Mouse (Mus musculus) heart, embryonic 12.5 days (tissue): ENCODE results near the gene Olfr506. TPM values are rescaled to one million over a fixed set of nuclear protein-coding genes. Genes with fewer than 3 reads are reported as not detected.
"Not testable (repeated sequence)": the region's sequence is repeated elsewhere in the genome, so short reads cannot be mapped to it uniquely, and the experiment has no call there.

Source experiments
- ATAC-seq: fragments of 200-750 bp; cut with Nextera tagmentation; 2 replicates; pipeline ENCODE4 v1.8.0; 2017; ENCODE audit warnings: moderate TSS enrichment, moderate library complexity; ENCODE audit not compliant: insufficient number of reproducible peaks, low FRiP score
- H3K27ac ChIP-seq: fragments of 300-500 bp; sonication (generic); 2 replicates; pipeline ENCODE4 v1.5.1; 2016; ENCODE audit warnings: mild to moderate bottlenecking, moderate library complexity; ENCODE audit not compliant: poor library complexity, severe bottlenecking
- H3K27me3 ChIP-seq: fragments of 300-500 bp; sonication (generic); replicated peaks from 2 replicates; pipeline ENCODE4 v1.6.1; 2016; ENCODE audit warnings: mild to moderate bottlenecking, moderate library complexity
- H3K36me3 ChIP-seq: fragments of 300-500 bp; sonication (generic); 2 replicates; pipeline ENCODE4 v1.6.1; 2016; ENCODE audit warnings: mild to moderate bottlenecking, moderate library complexity
- H3K4me1 ChIP-seq: fragments of 300-500 bp; sonication (generic); replicated peaks from 2 replicates; pipeline ENCODE4 v1.6.1; 2016; ENCODE audit warnings: mild to moderate bottlenecking
- H3K4me2 ChIP-seq: fragments of 300-500 bp; sonication (generic); 2 replicates; pipeline ENCODE4 v1.6.1; 2016; ENCODE audit warnings: mild to moderate bottlenecking, moderate library complexity
- H3K4me3 ChIP-seq: fragments of 300-500 bp; sonication (generic); 2 replicates; pipeline ENCODE4 v1.5.1; 2016; ENCODE audit warnings: mild to moderate bottlenecking
- H3K9ac ChIP-seq: fragments of 300-500 bp; sonication (generic); 2 replicates; pipeline ENCODE4 v1.6.1; 2016; ENCODE audit warnings: mild to moderate bottlenecking, moderate library complexity
- H3K9me3 ChIP-seq: fragments of 300-500 bp; sonication (generic); replicated peaks from 2 replicates; pipeline ENCODE4 v1.6.1; 2016; ENCODE audit warnings: mild to moderate bottlenecking, moderate library complexity
- WGBS: fragments of 180-500 bp; shearing (Covaris S2); methylation state at CpG from one replicate; pipeline ENCODE4 v1.1.7; 2016; 5-methylcytosine and 5-hydroxymethylcytosine counted together
- polyA plus RNA-seq: library from polyadenylated mRNA; unstranded; fragments of >200 nt; fragmentation: Nextera tagmentation; extraction: Ambion mirVana; gene quantifications from 2 replicates; pipeline ENCODE4 v1.2.1, GENCODE M21; 2016

The Olfr506 gene
- polyA plus RNA-seq: 0.05 TPM in 1 of 2 replicates, not detected in the other

- Histone ChIP-seq H3K36me3 (no peaks in the 10 kb centered on the region), H3K9me3 (no peaks in the 10 kb centered on the region), H3K4me1 (no peaks in the 10 kb centered on the region), H3K4me3 (no peak within 1 kb of the TSS), H3K27ac (no peak within 1 kb of the TSS), H3K27me3 (no peaks in the 10 kb centered on the region), H3K4me2 (no peak within 1 kb of the TSS), H3K9ac (no peak within 1 kb of the TSS)
- no peak for ATAC-seq
Measured at GRCm38 (mm10) chr7:108610487-108610886, at the start of gene Olfr506. Gene Olfr506, plus strand, starts transcription at chr7:108610787.

- WGBS: 66% methylated on average over 1 of the region's 1 CpGs
- no peaks in the 10 kb centered on the region for H3K27me3 ChIP-seq
- peaks cover 20% of the 10 kb centered on the region for H3K9me3 ChIP-seq
- H3K9ac ChIP-seq: no peak within 1 kb of the TSS
- H3K4me3 ChIP-seq: no peak within 1 kb of the TSS
- no peak within 1 kb of the TSS for H3K27ac ChIP-seq
- H3K4me2 ChIP-seq: no peak within 1 kb of the TSS
- H3K36me3 ChIP-seq: no peaks in the 10 kb centered on the region
- no peak for ATAC-seq
- H3K4me1 ChIP-seq: no peaks in the 10 kb centered on the region
Measured at GRCm38 (mm10) chr7:108565693-108566092, 44.9 kb upstream of the Olfr506 start, which contains the start of gene Olfr504. Gene Olfr504, minus strand, starts transcription at chr7:108565793.

- Histone ChIP-seq H3K27ac (no peak overlapping the region), H3K4me3 (no peak overlapping the region), H3K4me2 (no peak overlapping the region), H3K36me3 (no peaks in the 10 kb centered on the region), H3K9ac (no peak overlapping the region), H3K4me1 (no peaks in the 10 kb centered on the region), H3K9me3 (peaks cover 9% of the 10 kb centered on the region; the same call in 1 of the 2 replicates), H3K27me3 (no peaks in the 10 kb centered on the region)
- ATAC-seq: no peak
- WGBS: 88% methylated on average over 1 of the region's 1 CpGs
Measured at GRCm38 (mm10) chr7:108589797-108590196, 20.8 kb upstream of the Olfr506 start.

- H3K9me3 ChIP-seq, ATAC-seq, H3K27ac ChIP-seq, H3K9ac ChIP-seq, H3K27me3 ChIP-seq, H3K4me1 ChIP-seq, H3K36me3 ChIP-seq, H3K4me2 ChIP-seq, H3K4me3 ChIP-seq: not testable (repeated sequence)
- WGBS: 70% methylated on average over 3 of the region's 3 CpGs
Measured at GRCm38 (mm10) chr7:108601916-108602315, 8.7 kb upstream of the Olfr506 start.

- no peak for ATAC-seq
- no peaks in the 10 kb centered on the region for H3K27me3 ChIP-seq
- no peaks in the 10 kb centered on the region for H3K4me1 ChIP-seq
- no peak overlapping the region for H3K27ac ChIP-seq
- no peak overlapping the region for H3K9ac ChIP-seq
- 78% methylated on average over 2 of the region's 2 CpGs for WGBS
- no peaks in the 10 kb centered on the region for H3K36me3 ChIP-seq
- H3K4me2 ChIP-seq: no peak overlapping the region
- no peak overlapping the region for H3K4me3 ChIP-seq
- no peaks in the 10 kb centered on the region for H3K9me3 ChIP-seq
Measured at GRCm38 (mm10) chr7:108614110-108614509, 3.5 kb downstream of the Olfr506 start.

GRCm38 (mm10) chr7:108616781-108617180 is 6.2 kb downstream of the Olfr506 start:
- ATAC-seq, H3K36me3 ChIP-seq, H3K9ac ChIP-seq, H3K27ac ChIP-seq, H3K9me3 ChIP-seq, H3K4me3 ChIP-seq, H3K27me3 ChIP-seq, H3K4me1 ChIP-seq, H3K4me2 ChIP-seq: not testable (repeated sequence)
- 54% methylated on average over 3 of the region's 3 CpGs for WGBS

GRCm38 (mm10) chr7:108621514-108621913 is 10.9 kb downstream of the Olfr506 start, which contains the start of gene Olfr507:
Gene Olfr507, plus strand, starts transcription at chr7:108621814.
- WGBS: 67% methylated on average over 2 of the region's 2 CpGs
- Histone ChIP-seq H3K27ac (no peak within 1 kb of the TSS), H3K4me1 (no peaks in the 10 kb centered on the region), H3K9ac (no peak within 1 kb of the TSS), H3K36me3 (no peaks in the 10 kb centered on the region), H3K27me3 (no peaks in the 10 kb centered on the region), H3K4me3 (no peak within 1 kb of the TSS), H3K4me2 (no peak within 1 kb of the TSS), H3K9me3 (0 out of 2 replicates have a peak, but pooled peaks cover 3% of the 10 kb centered on the region)
- ATAC-seq: no peak

- ATAC-seq: no peak
- H3K4me3 ChIP-seq: no peak within 1 kb of the TSS
- H3K4me1 ChIP-seq: no peaks in the 10 kb centered on the region
- H3K27ac ChIP-seq: no peak within 1 kb of the TSS
- WGBS: 73% methylated on average over 3 of the region's 3 CpGs
- H3K9me3 ChIP-seq: 0 out of 2 replicates have a peak, but pooled peaks cover 3% of the 10 kb centered on the region
- H3K9ac ChIP-seq: no peak within 1 kb of the TSS
- H3K4me2 ChIP-seq: no peak within 1 kb of the TSS
- H3K27me3 ChIP-seq: no peaks in the 10 kb centered on the region
- H3K36me3 ChIP-seq: no peaks in the 10 kb centered on the region
Measured at GRCm38 (mm10) chr7:108629694-108630093, 19.1 kb downstream of the Olfr506 start, which contains the start of gene Olfr508. Gene Olfr508, plus strand, starts transcription at chr7:108629994.

GRCm38 (mm10) chr7:108651806-108652205 is 41.2 kb downstream of the Olfr506 start, which contains the start of gene Olfr509:
Gene Olfr509, minus strand, starts transcription at chr7:108651906.
- Histone ChIP-seq H3K36me3 (no peaks in the 10 kb centered on the region), H3K4me2 (no peak within 1 kb of the TSS), H3K27me3 (no peaks in the 10 kb centered on the region), H3K9ac (no peak within 1 kb of the TSS), H3K27ac (no peak within 1 kb of the TSS), H3K4me3 (no peak within 1 kb of the TSS), H3K4me1 (no peaks in the 10 kb centered on the region), H3K9me3 (0 out of 2 replicates have a peak, but pooled peaks cover 2% of the 10 kb centered on the region)
- ATAC-seq: no peak

GRCm38 (mm10) chr7:108662419-108662818 is 51.8 kb downstream of the Olfr506 start:
- 68% methylated on average over 3 of the region's 3 CpGs for WGBS
- Histone ChIP-seq H3K4me1 (no peaks in the 10 kb centered on the region), H3K27ac (no peak overlapping the region)

More at GRCm38 (mm10) chr7:108662419-108662818, 51.8 kb downstream of the Olfr506 start:
- H3K27me3 ChIP-seq: no peaks in the 10 kb centered on the region
- H3K9me3 ChIP-seq: 0 out of 2 replicates have a peak, but pooled peaks cover 4% of the 10 kb centered on the region
- no peak for ATAC-seq
- no peak overlapping the region for H3K4me3 ChIP-seq
- no peak overlapping the region for H3K9ac ChIP-seq
- no peaks in the 10 kb centered on the region for H3K36me3 ChIP-seq
- no peak overlapping the region for H3K4me2 ChIP-seq
